Mouse (Mus musculus): ENCODE results near the gene Uba52. TPM values are rescaled to one million over a fixed set of nuclear protein-coding genes. Genes with fewer than 3 reads are reported as not detected.

Gene Uba52
- polyA plus RNA-seq, 1 experiment from 2014 or later: 836 TPM

GRCm38 (mm10) chr8:70495001-70495770, 15.4 kb downstream of the Uba52 start:
- no peak for DNase-seq (ENCODE audit: low spot score)

GRCm38 (mm10) chr8:70494416-70494945, 16.1 kb downstream of the Uba52 start:
- 4% methylated on average over 28 of the region's 28 CpGs for WGBS
- DNase-seq (ENCODE audit: low spot score): no peak
- H3K4me2 ChIP-seq (replicated peaks; ENCODE audit: low read depth, low read length): peak overlapping the region; percentile 82
- no peaks in the 10 kb centered on the region for H3K36me3 ChIP-seq (ENCODE audit: insufficient read depth, low read length)
- H3K9ac ChIP-seq (replicated peaks; ENCODE audit: low read depth): no peak overlapping the region
- TF ChIP-seq EP300 (IDR thresholded peaks at IDR 0.05) (no peak), CTCF (IDR thresholded peaks at IDR 0.05) (no peak)
- H3K9me3 ChIP-seq (ENCODE audit: low read length): no peaks in the 10 kb centered on the region
- H3K27me3 ChIP-seq (replicated peaks; ENCODE audit: insufficient read depth, low read length): peaks cover 42% of the 10 kb centered on the region
- no peak overlapping the region for H3K27ac ChIP-seq (ENCODE audit: low read length)
- H3K4me1 ChIP-seq (ENCODE audit: insufficient read depth, low read depth, low read length): peaks cover 16% of the 10 kb centered on the region
- no peak for ATAC-seq
- H3K4me3 ChIP-seq (ENCODE audit: low read depth, low read length): peak overlapping the region; percentile 49; the same call in 1 of the 2 replicates

More at GRCm38 (mm10) chr8:70495001-70495770, 15.4 kb downstream of the Uba52 start:
- no peak overlapping the region for H3K9ac ChIP-seq (replicated peaks; ENCODE audit: low read depth)
- WGBS: 8% methylated on average over 13 of the region's 21 CpGs
- H3K9me3 ChIP-seq (ENCODE audit: low read length): no peaks in the 10 kb centered on the region
- H3K27me3 ChIP-seq (replicated peaks; ENCODE audit: insufficient read depth, low read length): peaks cover 35% of the 10 kb centered on the region
- peaks cover 12% of the 10 kb centered on the region for H3K4me1 ChIP-seq (ENCODE audit: insufficient read depth, low read depth, low read length)
- H3K4me2 ChIP-seq (replicated peaks; ENCODE audit: low read depth, low read length): peak overlapping the region; percentile 82; the same call in 1 of the 2 replicates
- no peaks in the 10 kb centered on the region for H3K36me3 ChIP-seq (ENCODE audit: insufficient read depth, low read length)
- no peak overlapping the region for H3K4me3 ChIP-seq (ENCODE audit: low read depth, low read length)
- no peak for TF ChIP-seq CTCF (IDR thresholded peaks at IDR 0.05)
- no peak for TF ChIP-seq EP300 (IDR thresholded peaks at IDR 0.05)
- ATAC-seq: no peak
- H3K27ac ChIP-seq (ENCODE audit: low read length): no peak overlapping the region

- no peak for TF ChIP-seq EP300 (IDR thresholded peaks at IDR 0.05)
- TF ChIP-seq CTCF (IDR thresholded peaks at IDR 0.05): no peak
- H3K9ac ChIP-seq (replicated peaks; ENCODE audit: low read depth): no peak overlapping the region
- peaks cover 42% of the 10 kb centered on the region for H3K27me3 ChIP-seq (replicated peaks; ENCODE audit: insufficient read depth, low read length)
- H3K4me2 ChIP-seq (replicated peaks; ENCODE audit: low read depth, low read length): peak overlapping the region; percentile 82
- no peak overlapping the region for H3K27ac ChIP-seq (ENCODE audit: low read length)
- peak overlapping the region; percentile 49 for H3K4me3 ChIP-seq (ENCODE audit: low read depth, low read length)
- H3K4me1 ChIP-seq (ENCODE audit: insufficient read depth, low read depth, low read length): peaks cover 21% of the 10 kb centered on the region
- DNase-seq (ENCODE audit: low spot score) (no peak), ATAC-seq (no peak)
- WGBS: 0% methylated on average over 39 of the region's 47 CpGs
- no peaks in the 10 kb centered on the region for H3K36me3 ChIP-seq (ENCODE audit: insufficient read depth, low read length)
- no peaks in the 10 kb centered on the region for H3K9me3 ChIP-seq (ENCODE audit: low read length)
These were observed 16.7 kb downstream of the Uba52 start for GRCm38 (mm10) chr8:70493692-70494415.

GRCm38 (mm10) chr8:70492664-70493640, 17.6 kb downstream of the Uba52 start, which contains the start of gene Crlf1:
TSS of gene Crlf1 (plus strand) at chr8:70493158.
- WGBS: under 1% methylated on average over 49 of the region's 93 CpGs
- H3K4me1 ChIP-seq (ENCODE audit: insufficient read depth, low read depth, low read length): peaks cover 28% of the 10 kb centered on the region
- no peak within 1 kb of the TSS for H3K27ac ChIP-seq (ENCODE audit: low read length)

GRCm38 (mm10) chr8:70490880-70491495, 19.6 kb downstream of the Uba52 start:
- Histone ChIP-seq H3K4me3 (ENCODE audit: low read depth, low read length) (no peak overlapping the region), H3K4me2 (replicated peaks; ENCODE audit: low read depth, low read length) (peak overlapping the region; percentile 82; the same call in 1 of the 2 replicates), H3K36me3 (ENCODE audit: insufficient read depth, low read length) (no peaks in the 10 kb centered on the region), H3K4me1 (ENCODE audit: insufficient read depth, low read depth, low read length) (peaks cover 28% of the 10 kb centered on the region), H3K9me3 (ENCODE audit: low read length) (no peaks in the 10 kb centered on the region), H3K9ac (replicated peaks; ENCODE audit: low read depth) (no peak overlapping the region), H3K27me3 (replicated peaks; ENCODE audit: insufficient read depth, low read length) (peaks cover 51% of the 10 kb centered on the region), H3K27ac (ENCODE audit: low read length) (peak overlapping the region; percentile 57)
- no peak for TF ChIP-seq EP300 (IDR thresholded peaks at IDR 0.05)
- TF ChIP-seq CTCF (IDR thresholded peaks at IDR 0.05): no peak
- DNase-seq (ENCODE audit: low spot score) (peak; percentile 45), ATAC-seq (no peak)
- 5% methylated on average over 20 of the region's 20 CpGs for WGBS

More at GRCm38 (mm10) chr8:70492664-70493640, 17.6 kb downstream of the Uba52 start, which contains the start of gene Crlf1:
- TF ChIP-seq EP300 (IDR thresholded peaks at IDR 0.05) (no peak), CTCF (IDR thresholded peaks at IDR 0.05) (no peak)
- Histone ChIP-seq H3K4me3 (ENCODE audit: low read depth, low read length) (peak within 1 kb of the TSS; percentile 49), H3K36me3 (ENCODE audit: insufficient read depth, low read length) (no peaks in the 10 kb centered on the region), H3K9ac (replicated peaks; ENCODE audit: low read depth) (peak within 1 kb of the TSS; percentile 26; the same call in 1 of the 2 replicates), H3K27me3 (replicated peaks; ENCODE audit: insufficient read depth, low read length) (peaks cover 50% of the 10 kb centered on the region), H3K9me3 (ENCODE audit: low read length) (no peaks in the 10 kb centered on the region), H3K4me2 (replicated peaks; ENCODE audit: low read depth, low read length) (peak within 1 kb of the TSS; percentile 82)
- no peak for DNase-seq (ENCODE audit: low spot score)
- ATAC-seq: peak; percentile 15; the same call in 1 of the 2 replicates
